Mouse (Mus musculus) lung, embryonic 16.5 days (tissue): ENCODE measurements around the gene Ppp1r1b. TPM values are rescaled to one million over a fixed set of nuclear protein-coding genes. Genes with fewer than 3 reads are reported as not detected.

Experiments used
- ATAC-seq: fragments of 200-750 bp; cut with Nextera tagmentation; 2 replicates; pipeline ENCODE4 v1.8.0; 2017; ENCODE audit warnings: low read depth, mild to moderate bottlenecking, moderate library complexity
- H3K27ac ChIP-seq: fragments of 300-500 bp; sonication (generic); 2 replicates; pipeline ENCODE4 v1.5.1; 2014; ENCODE audit warnings: mild to moderate bottlenecking, control low read depth, low read length
- H3K27me3 ChIP-seq: fragments of 300-500 bp; sonication (generic); 2 replicates; pipeline ENCODE4 v1.6.1; 2014; ENCODE audit warnings: low read depth, low read length, mixed read lengths; ENCODE audit not compliant: control insufficient read depth, insufficient read depth
- H3K36me3 ChIP-seq: fragments of 300-500 bp; sonication (generic); 2 replicates; pipeline ENCODE4 v1.6.1; 2014; ENCODE audit warnings: low read length; ENCODE audit not compliant: control insufficient read depth, insufficient read depth
- H3K4me1 ChIP-seq: fragments of 300-500 bp; sonication (generic); replicated peaks from 2 replicates; pipeline ENCODE4 v1.6.1; 2014; ENCODE audit warnings: low read length, mixed read lengths; ENCODE audit not compliant: control insufficient read depth, insufficient read depth
- H3K4me2 ChIP-seq: fragments of 300-500 bp; sonication (generic); 2 replicates; pipeline ENCODE4 v1.6.1; 2014; ENCODE audit warnings: low read depth, low read length, control low read depth
- H3K4me3 ChIP-seq: fragments of 300-500 bp; sonication (generic); 2 replicates; pipeline ENCODE4 v1.5.1; 2014; ENCODE audit warnings: mild to moderate bottlenecking, low read length, control low read depth
- H3K9ac ChIP-seq: fragments of 300-500 bp; sonication (generic); 2 replicates; pipeline ENCODE4 v1.6.1; 2014; ENCODE audit warnings: low read length, control low read depth
- H3K9me3 ChIP-seq: fragments of 300-500 bp; sonication (generic); 2 replicates; pipeline ENCODE4 v1.6.1; 2016; ENCODE audit warnings: low read length; ENCODE audit not compliant: control insufficient read depth
- WGBS: fragments of 180-500 bp; shearing (Covaris S2); extraction: QIAGEN DNeasy Blood & Tissue Kit; methylation state at CpG from one replicate; pipeline ENCODE4 v1.1.7; 2014; 5-methylcytosine and 5-hydroxymethylcytosine counted together
- polyA plus RNA-seq: library from polyadenylated mRNA; unstranded; fragments of >200 nt; fragmentation: Nextera tagmentation; extraction: Ambion mirVana; gene quantifications from 2 replicates; pipeline ENCODE4 v1.2.1, GENCODE M21; 2015

The Ppp1r1b gene
- polyA plus RNA-seq, 1 experiment from 2014 or later = 6.1 TPM

DNA sequence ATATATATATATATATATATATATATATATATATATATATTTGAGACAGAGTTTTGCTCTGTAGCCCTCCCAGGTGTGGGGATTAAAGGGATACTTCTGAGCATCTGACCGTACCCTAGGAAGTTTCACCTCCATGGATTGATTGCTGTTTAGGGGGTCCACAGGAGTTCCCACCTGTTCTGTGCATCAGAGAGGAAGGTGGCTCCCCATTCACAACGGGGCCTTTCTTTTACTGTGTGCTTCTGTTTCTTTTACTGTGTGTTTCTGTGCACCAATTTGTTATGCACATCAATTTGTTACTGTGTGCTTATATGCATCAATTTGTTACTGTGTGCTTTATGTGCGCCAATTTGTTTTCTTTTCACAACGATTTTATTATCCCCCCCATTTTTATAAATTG lies 7.0 kb upstream of the Ppp1r1b start:
- WGBS = 55% methylated on average over 4 of the region's 4 CpGs
- Histone ChIP-seq H3K4me1 (peaks cover 19% of the 10 kb centered on the region), H3K9me3 (no peaks in the 10 kb centered on the region), H3K27ac (no peak overlapping the region), H3K27me3 (peaks cover 70% of the 10 kb centered on the region), H3K4me2 (no peak overlapping the region), H3K4me3 (no peak overlapping the region), H3K36me3 (no peaks in the 10 kb centered on the region), H3K9ac (no peak overlapping the region)
- no peak for ATAC-seq

GRCm38 (mm10) chr11:98342000-98342945 lies 5.9 kb upstream of the Ppp1r1b start:
- no peak overlapping the region for H3K27ac ChIP-seq

DNA sequence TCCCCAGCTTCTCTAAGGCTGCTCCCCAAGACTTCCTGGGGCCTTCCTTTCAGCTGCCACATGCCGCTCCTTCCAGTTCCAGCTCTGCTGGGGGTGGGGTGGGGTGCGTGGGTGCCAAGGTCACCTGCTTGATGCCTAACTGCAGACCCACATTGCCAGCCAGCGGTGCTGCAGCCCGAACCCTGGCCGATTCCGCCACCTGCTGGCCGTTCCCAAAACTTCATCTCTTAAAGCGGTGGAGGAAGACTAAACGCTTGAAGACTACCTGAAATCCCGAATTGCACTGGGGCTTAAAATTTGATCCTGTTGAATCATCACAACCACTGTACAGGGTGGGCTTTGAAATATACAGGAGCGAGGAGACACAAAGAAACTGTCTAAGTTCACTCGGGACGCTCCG lies 3.0 kb upstream of the Ppp1r1b start:
- no peak for ATAC-seq
- Histone ChIP-seq H3K27me3 (peaks cover 70% of the 10 kb centered on the region), H3K27ac (no peak overlapping the region), H3K9me3 (no peaks in the 10 kb centered on the region), H3K4me3 (no peak overlapping the region), H3K36me3 (no peaks in the 10 kb centered on the region), H3K4me1 (peaks cover 18% of the 10 kb centered on the region), H3K9ac (no peak overlapping the region), H3K4me2 (peak overlapping the region; percentile 37)
- 2% methylated on average over 14 of the region's 14 CpGs for WGBS

More at GRCm38 (mm10) chr11:98342000-98342945, 5.9 kb upstream of the Ppp1r1b start:
- Histone ChIP-seq H3K9me3 (no peaks in the 10 kb centered on the region), H3K36me3 (no peaks in the 10 kb centered on the region), H3K4me2 (peak overlapping the region; percentile 63), H3K4me3 (peak overlapping the region; percentile 37), H3K27me3 (peaks cover 70% of the 10 kb centered on the region), H3K4me1 (peaks cover 19% of the 10 kb centered on the region), H3K9ac (peak overlapping the region; percentile 36)
- WGBS = 2% methylated on average over 24 of the region's 29 CpGs
- ATAC-seq = peak; percentile 62

- H3K27me3 ChIP-seq = peaks cover 72% of the 10 kb centered on the region
- no peak overlapping the region for H3K4me2 ChIP-seq
- WGBS = 14% methylated on average over 9 of the region's 9 CpGs
- H3K4me3 ChIP-seq = no peak overlapping the region
- ATAC-seq = no peak
- H3K9me3 ChIP-seq = no peaks in the 10 kb centered on the region
- no peaks in the 10 kb centered on the region for H3K36me3 ChIP-seq
- H3K27ac ChIP-seq = no peak overlapping the region
- H3K4me1 ChIP-seq = peaks cover 18% of the 10 kb centered on the region
- no peak overlapping the region for H3K9ac ChIP-seq
Measured at GRCm38 (mm10) chr11:98346168-98346567, 2.0 kb upstream of the Ppp1r1b start.

- WGBS = 2% methylated on average over 10 of the region's 12 CpGs
- Histone ChIP-seq H3K4me1 (peaks cover 15% of the 10 kb centered on the region), H3K27ac (no peak overlapping the region), H3K9me3 (no peaks in the 10 kb centered on the region), H3K27me3 (peaks cover 66% of the 10 kb centered on the region), H3K4me3 (no peak overlapping the region), H3K36me3 (no peaks in the 10 kb centered on the region), H3K4me2 (no peak overlapping the region; the same call in 1 of the 2 replicates), H3K9ac (no peak overlapping the region)
- no peak for ATAC-seq
Measured at GRCm38 (mm10) chr11:98347385-98348082, 670 bp upstream of the Ppp1r1b start.

- 5% methylated on average over 9 of the region's 9 CpGs for WGBS
- peaks cover 14% of the 10 kb centered on the region for H3K4me1 ChIP-seq
Measured at GRCm38 (mm10) chr11:98349308-98349707, 1.1 kb downstream of the Ppp1r1b start.

DNA sequence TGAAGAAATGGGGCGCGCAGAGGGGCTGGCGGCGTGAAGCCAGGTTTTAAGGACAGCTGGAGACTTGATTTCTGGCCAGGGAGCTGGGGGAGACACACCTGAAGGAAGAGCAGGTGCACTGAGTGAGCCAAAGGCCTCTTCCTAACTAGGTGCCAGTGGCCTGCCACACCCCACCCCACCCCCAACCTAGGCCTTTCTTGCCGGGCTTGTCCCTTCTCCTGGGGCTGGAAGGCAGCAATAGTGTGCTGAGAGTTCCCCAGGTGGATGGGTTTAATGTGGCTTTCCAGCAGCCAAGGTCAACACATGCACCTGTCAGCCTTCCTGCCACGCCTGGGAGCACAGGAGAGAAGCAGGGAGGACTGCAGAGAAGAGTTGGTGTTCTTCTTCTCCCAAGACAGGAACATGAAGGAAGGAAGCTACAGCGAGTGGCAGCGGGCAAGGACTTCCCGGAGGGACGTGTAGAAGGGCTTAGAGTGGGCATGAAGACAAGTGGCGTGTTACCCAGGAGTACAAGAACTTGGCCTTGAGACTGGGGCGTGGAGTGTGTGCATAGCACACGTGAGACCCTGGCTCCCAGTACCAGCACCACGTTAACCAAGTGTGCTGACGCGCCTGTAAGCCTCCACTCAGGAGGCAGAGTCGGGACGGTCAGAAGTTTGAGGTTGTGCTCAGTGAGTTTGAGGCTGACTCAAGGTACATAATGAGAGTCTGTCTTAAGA lies 4.2 kb downstream of the Ppp1r1b start:
- Histone ChIP-seq H3K4me1 (peaks cover 34% of the 10 kb centered on the region), H3K9ac (no peak overlapping the region), H3K27ac (no peak overlapping the region), H3K4me2 (no peak overlapping the region), H3K36me3 (no peaks in the 10 kb centered on the region), H3K27me3 (peaks cover 46% of the 10 kb centered on the region), H3K9me3 (no peaks in the 10 kb centered on the region), H3K4me3 (no peak overlapping the region)
- ATAC-seq = no peak
- 68% methylated on average over 18 of the region's 18 CpGs for WGBS

More at GRCm38 (mm10) chr11:98349308-98349707, 1.1 kb downstream of the Ppp1r1b start:
- peak overlapping the region; percentile 84; the same call in 1 of the 2 replicates for H3K4me2 ChIP-seq
- ATAC-seq = no peak
- no peaks in the 10 kb centered on the region for H3K9me3 ChIP-seq
- no peaks in the 10 kb centered on the region for H3K36me3 ChIP-seq
- peak overlapping the region; percentile 51 for H3K4me3 ChIP-seq
- H3K9ac ChIP-seq = no peak overlapping the region
- peaks cover 66% of the 10 kb centered on the region for H3K27me3 ChIP-seq
- no peak overlapping the region for H3K27ac ChIP-seq

GRCm38 (mm10) chr11:98353651-98354211 lies 5.5 kb downstream of the Ppp1r1b start:
- H3K27me3 ChIP-seq = peaks cover 33% of the 10 kb centered on the region

More at GRCm38 (mm10) chr11:98353651-98354211, 5.5 kb downstream of the Ppp1r1b start:
- no peak overlapping the region for H3K9ac ChIP-seq
- H3K4me2 ChIP-seq = no peak overlapping the region
- H3K9me3 ChIP-seq = no peaks in the 10 kb centered on the region
- H3K36me3 ChIP-seq = no peaks in the 10 kb centered on the region
- no peak overlapping the region for H3K4me3 ChIP-seq
- 29% methylated on average over 8 of the region's 8 CpGs for WGBS
- peak overlapping the region; percentile 45; the same call in 1 of the 2 replicates for H3K27ac ChIP-seq
- ATAC-seq = peak; percentile 4; the same call in 1 of the 2 replicates
- peaks cover 28% of the 10 kb centered on the region for H3K4me1 ChIP-seq
